Mouse (Mus musculus): ENCODE results near the gene Ccdc187.

- TF ChIP-seq POLR2A (IDR thresholded peaks at IDR 0.05; ENCODE audit: extremely low read depth, insufficient read depth, low read length) (no peak), CTCF (IDR thresholded peaks at IDR 0.05; ENCODE audit: extremely low read depth, insufficient read depth, low read length) (no peak)
Measured at GRCm38 (mm10) chr2:26207559-26207958, 86.8 kb downstream of the Ccdc187 start.
